Mouse (Mus musculus): Measurements from ENCODE around the gene March1. TPM values are rescaled to one million over a fixed set of nuclear protein-coding genes. Genes with fewer than 3 reads are reported as not detected.

Gene March1
- polyA plus RNA-seq, 1 experiment from 2014 or later: 0.32 TPM

GRCm38 (mm10) chr8:66094152-66094551 lies 476.5 kb downstream of the March1 start:
- H3K27ac ChIP-seq (replicated peaks; ENCODE audit: low read depth, low read length): no peak overlapping the region
- no peak for DNase-seq (ENCODE audit: low spot score)
- no peaks in the 10 kb centered on the region for H3K36me3 ChIP-seq (ENCODE audit: control insufficient read depth, insufficient read depth, low read length)
- 91% methylated on average over 3 of the region's 3 CpGs for WGBS
- no peaks in the 10 kb centered on the region for H3K27me3 ChIP-seq (ENCODE audit: control insufficient read depth, insufficient read depth, low read length)
- H3K4me1 ChIP-seq (ENCODE audit: control insufficient read depth, insufficient read depth, low read length): no peaks in the 10 kb centered on the region
- no peak overlapping the region for H3K9ac ChIP-seq (ENCODE audit: low read length)
- no peak overlapping the region for H3K4me2 ChIP-seq (ENCODE audit: low read depth, severe bottlenecking)
- no peak overlapping the region for H3K4me3 ChIP-seq (ENCODE audit: low read depth, low read length)
- ATAC-seq (ENCODE audit: insufficient number of reproducible peaks, low FRiP score, low TSS enrichment, low read depth): no peak
- no peaks in the 10 kb centered on the region for H3K9me3 ChIP-seq (ENCODE audit: control insufficient read depth, low read length)

GRCm38 (mm10) chr8:66098148-66098547 lies 480.4 kb downstream of the March1 start:
- no peak for ATAC-seq (ENCODE audit: insufficient number of reproducible peaks, low FRiP score, low TSS enrichment, low read depth)
- Histone ChIP-seq H3K9ac (ENCODE audit: low read length) (no peak overlapping the region), H3K4me3 (ENCODE audit: low read depth, low read length) (no peak overlapping the region), H3K27ac (replicated peaks; ENCODE audit: low read depth, low read length) (no peak overlapping the region), H3K27me3 (ENCODE audit: control insufficient read depth, insufficient read depth, low read length) (no peaks in the 10 kb centered on the region), H3K9me3 (ENCODE audit: control insufficient read depth, low read length) (no peaks in the 10 kb centered on the region), H3K4me1 (ENCODE audit: control insufficient read depth, insufficient read depth, low read length) (no peaks in the 10 kb centered on the region), H3K4me2 (ENCODE audit: low read depth, severe bottlenecking) (no peak overlapping the region), H3K36me3 (ENCODE audit: control insufficient read depth, insufficient read depth, low read length) (no peaks in the 10 kb centered on the region)
- 74% methylated on average over 1 of the region's 1 CpGs for WGBS
- no peak for DNase-seq (ENCODE audit: low spot score)

- Histone ChIP-seq H3K9me3 (ENCODE audit: control insufficient read depth, low read length) (no peaks in the 10 kb centered on the region), H3K4me3 (ENCODE audit: low read depth, low read length) (no peak overlapping the region), H3K27me3 (ENCODE audit: control insufficient read depth, insufficient read depth, low read length) (no peaks in the 10 kb centered on the region), H3K36me3 (ENCODE audit: control insufficient read depth, insufficient read depth, low read length) (no peaks in the 10 kb centered on the region), H3K9ac (ENCODE audit: low read length) (no peak overlapping the region), H3K4me2 (ENCODE audit: low read depth, severe bottlenecking) (no peak overlapping the region), H3K4me1 (ENCODE audit: control insufficient read depth, insufficient read depth, low read length) (no peaks in the 10 kb centered on the region), H3K27ac (replicated peaks; ENCODE audit: low read depth, low read length) (no peak overlapping the region)
- DNase-seq (ENCODE audit: low spot score): no peak
- WGBS: 70% methylated on average over 2 of the region's 2 CpGs
- no peak for ATAC-seq (ENCODE audit: insufficient number of reproducible peaks, low FRiP score, low TSS enrichment, low read depth)
These were observed 501.6 kb downstream of the March1 start for GRCm38 (mm10) chr8:66119294-66119693.

GRCm38 (mm10) chr8:66159648-66160047 lies 541.9 kb downstream of the March1 start:
- no peaks in the 10 kb centered on the region for H3K36me3 ChIP-seq (ENCODE audit: control insufficient read depth, insufficient read depth, low read length)
- H3K27me3 ChIP-seq (ENCODE audit: control insufficient read depth, insufficient read depth, low read length): no peaks in the 10 kb centered on the region
- DNase-seq (ENCODE audit: low spot score) (no peak), ATAC-seq (ENCODE audit: insufficient number of reproducible peaks, low FRiP score, low TSS enrichment, low read depth) (no peak)
- H3K9me3 ChIP-seq (ENCODE audit: control insufficient read depth, low read length): no peaks in the 10 kb centered on the region
- no peak overlapping the region for H3K27ac ChIP-seq (replicated peaks; ENCODE audit: low read depth, low read length)
- H3K9ac ChIP-seq (ENCODE audit: low read length): no peak overlapping the region
- H3K4me2 ChIP-seq (ENCODE audit: low read depth, severe bottlenecking): no peak overlapping the region
- no peaks in the 10 kb centered on the region for H3K4me1 ChIP-seq (ENCODE audit: control insufficient read depth, insufficient read depth, low read length)
- 93% methylated on average over 1 of the region's 1 CpGs for WGBS
- no peak overlapping the region for H3K4me3 ChIP-seq (ENCODE audit: low read depth, low read length)

GRCm38 (mm10) chr8:66166835-66167234 lies 549.1 kb downstream of the March1 start:
- Histone ChIP-seq H3K9ac (ENCODE audit: low read length) (no peak overlapping the region), H3K9me3 (ENCODE audit: control insufficient read depth, low read length) (no peaks in the 10 kb centered on the region), H3K27ac (replicated peaks; ENCODE audit: low read depth, low read length) (no peak overlapping the region), H3K36me3 (ENCODE audit: control insufficient read depth, insufficient read depth, low read length) (no peaks in the 10 kb centered on the region), H3K4me3 (ENCODE audit: low read depth, low read length) (no peak overlapping the region), H3K4me1 (ENCODE audit: control insufficient read depth, insufficient read depth, low read length) (no peaks in the 10 kb centered on the region), H3K4me2 (ENCODE audit: low read depth, severe bottlenecking) (no peak overlapping the region), H3K27me3 (ENCODE audit: control insufficient read depth, insufficient read depth, low read length) (no peaks in the 10 kb centered on the region)
- DNase-seq (ENCODE audit: low spot score) (no peak), ATAC-seq (ENCODE audit: insufficient number of reproducible peaks, low FRiP score, low TSS enrichment, low read depth) (no peak)
- 75% methylated on average over 1 of the region's 1 CpGs for WGBS

GRCm38 (mm10) chr8:66167405-66168173 lies 549.9 kb downstream of the March1 start:
- ATAC-seq (ENCODE audit: insufficient number of reproducible peaks, low FRiP score, low TSS enrichment, low read depth): no peak
- 78% methylated on average over 2 of the region's 2 CpGs for whole genome bisulfite sequencing
- no peak overlapping the region for H3K9ac ChIP-seq (ENCODE audit: low read length)
- no peaks in the 10 kb centered on the region for H3K4me1 ChIP-seq (ENCODE audit: control insufficient read depth, insufficient read depth, low read length)
- no peak overlapping the region for H3K4me2 ChIP-seq (ENCODE audit: low read depth, severe bottlenecking)
- no peak overlapping the region for H3K4me3 ChIP-seq (ENCODE audit: low read depth, low read length)
- H3K9me3 ChIP-seq (ENCODE audit: control insufficient read depth, low read length): no peaks in the 10 kb centered on the region
- no peak for DNase-seq (ENCODE audit: low spot score)
- no peaks in the 10 kb centered on the region for H3K36me3 ChIP-seq (ENCODE audit: control insufficient read depth, insufficient read depth, low read length)
- no peak overlapping the region for H3K27ac ChIP-seq (replicated peaks; ENCODE audit: low read depth, low read length)
- H3K27me3 ChIP-seq (ENCODE audit: control insufficient read depth, insufficient read depth, low read length): no peaks in the 10 kb centered on the region

- 87% methylated on average over 1 of the region's 1 CpGs for WGBS
- H3K4me3 ChIP-seq (ENCODE audit: low read depth, low read length): no peak overlapping the region
- H3K9me3 ChIP-seq (ENCODE audit: control insufficient read depth, low read length): no peaks in the 10 kb centered on the region
- H3K27ac ChIP-seq (replicated peaks; ENCODE audit: low read depth, low read length): no peak overlapping the region
- H3K36me3 ChIP-seq (ENCODE audit: control insufficient read depth, insufficient read depth, low read length): no peaks in the 10 kb centered on the region
- no peak overlapping the region for H3K4me2 ChIP-seq (ENCODE audit: low read depth, severe bottlenecking)
- no peak overlapping the region for H3K9ac ChIP-seq (ENCODE audit: low read length)
- no peaks in the 10 kb centered on the region for H3K27me3 ChIP-seq (ENCODE audit: control insufficient read depth, insufficient read depth, low read length)
- no peak for ATAC-seq (ENCODE audit: insufficient number of reproducible peaks, low FRiP score, low TSS enrichment, low read depth)
- no peaks in the 10 kb centered on the region for H3K4me1 ChIP-seq (ENCODE audit: control insufficient read depth, insufficient read depth, low read length)
- no peak for DNase-seq (ENCODE audit: low spot score)
These were observed 561.6 kb downstream of the March1 start for GRCm38 (mm10) chr8:66179336-66179735.

GRCm38 (mm10) chr8:66181265-66181664 lies 563.6 kb downstream of the March1 start:
- no peaks in the 10 kb centered on the region for H3K9me3 ChIP-seq (ENCODE audit: control insufficient read depth, low read length)
- DNase-seq (ENCODE audit: low spot score): no peak

GRCm38 (mm10) chr8:66182257-66182656 lies 564.6 kb downstream of the March1 start:
- H3K9ac ChIP-seq (ENCODE audit: low read length): no peak overlapping the region
- no peak overlapping the region for H3K27ac ChIP-seq (replicated peaks; ENCODE audit: low read depth, low read length)
- no peaks in the 10 kb centered on the region for H3K27me3 ChIP-seq (ENCODE audit: control insufficient read depth, insufficient read depth, low read length)
- no peaks in the 10 kb centered on the region for H3K9me3 ChIP-seq (ENCODE audit: control insufficient read depth, low read length)
- DNase-seq (ENCODE audit: low spot score) (peak; percentile 39), ATAC-seq (ENCODE audit: insufficient number of reproducible peaks, low FRiP score, low TSS enrichment, low read depth) (peak; percentile 85; the same call in 1 of the 2 replicates)
- 23% methylated on average over 3 of the region's 3 CpGs for WGBS
- H3K4me3 ChIP-seq (ENCODE audit: low read depth, low read length): no peak overlapping the region
- no peaks in the 10 kb centered on the region for H3K36me3 ChIP-seq (ENCODE audit: control insufficient read depth, insufficient read depth, low read length)
- H3K4me1 ChIP-seq (ENCODE audit: control insufficient read depth, insufficient read depth, low read length): no peaks in the 10 kb centered on the region
- no peak overlapping the region for H3K4me2 ChIP-seq (ENCODE audit: low read depth, severe bottlenecking)

More at GRCm38 (mm10) chr8:66181265-66181664, 563.6 kb downstream of the March1 start:
- Histone ChIP-seq H3K36me3 (ENCODE audit: control insufficient read depth, insufficient read depth, low read length) (no peaks in the 10 kb centered on the region), H3K4me3 (ENCODE audit: low read depth, low read length) (no peak overlapping the region), H3K4me1 (ENCODE audit: control insufficient read depth, insufficient read depth, low read length) (no peaks in the 10 kb centered on the region), H3K4me2 (ENCODE audit: low read depth, severe bottlenecking) (no peak overlapping the region), H3K27ac (replicated peaks; ENCODE audit: low read depth, low read length) (no peak overlapping the region), H3K27me3 (ENCODE audit: control insufficient read depth, insufficient read depth, low read length) (no peaks in the 10 kb centered on the region), H3K9ac (ENCODE audit: low read length) (no peak overlapping the region)
- no peak for ATAC-seq (ENCODE audit: insufficient number of reproducible peaks, low FRiP score, low TSS enrichment, low read depth)
- WGBS: 82% methylated on average over 4 of the region's 4 CpGs
